Mouse (Mus musculus) myocyte (in vitro differentiated cells): ENCODE measurements around the gene Scg5.

ENCODE experiments used
- CEBPB ChIP-seq: IDR thresholded peaks from 2 replicates; pipeline ENCODE4 v1.6.1; 2011; ENCODE audit warnings: mild to moderate bottlenecking, moderate library complexity; ENCODE audit not compliant: poor library complexity, insufficient read depth, severe bottlenecking
- MAX ChIP-seq: IDR thresholded peaks from one replicate; pipeline ENCODE4 v1.6.1; 2011; ENCODE audit warnings: low read depth, mild to moderate bottlenecking, control low read depth
- MYOG ChIP-seq, 3 experiments: IDR thresholded peaks; one replicate each; pipeline ENCODE4 v1.6.1; 2011; ENCODE audit warnings: control low read depth in 2 of 3, low read depth in 2 of 3, mild to moderate bottlenecking in 2 of 3; ENCODE audit not compliant: insufficient read length in 2 of 3, control insufficient read depth in 1 of 3, insufficient read depth in 1 of 3
- POLR2A ChIP-seq: IDR thresholded peaks from one replicate; pipeline ENCODE4 v1.6.1; 2011; ENCODE audit warnings: low read depth, mild to moderate bottlenecking, control low read depth, moderate library complexity; ENCODE audit not compliant: insufficient read length
- POLR2AphosphoS2 ChIP-seq: IDR thresholded peaks from one replicate; pipeline ENCODE4 v1.6.1; 2011; ENCODE audit warnings: low read depth, control low read depth; ENCODE audit not compliant: insufficient read length
- SRF ChIP-seq: IDR thresholded peaks from one replicate; pipeline ENCODE4 v1.6.1; 2011; ENCODE audit warnings: low read depth; ENCODE audit not compliant: control insufficient read depth, insufficient read length
- TCF12 ChIP-seq: IDR thresholded peaks from one replicate; pipeline ENCODE4 v1.6.1; 2011; ENCODE audit warnings: mild to moderate bottlenecking, control low read depth; ENCODE audit not compliant: poor library complexity, insufficient read depth, severe bottlenecking
- USF1 ChIP-seq: IDR thresholded peaks from one replicate; pipeline ENCODE4 v1.6.1; 2011; ENCODE audit warnings: low read depth, mild to moderate bottlenecking, control low read depth, moderate library complexity

DNA sequence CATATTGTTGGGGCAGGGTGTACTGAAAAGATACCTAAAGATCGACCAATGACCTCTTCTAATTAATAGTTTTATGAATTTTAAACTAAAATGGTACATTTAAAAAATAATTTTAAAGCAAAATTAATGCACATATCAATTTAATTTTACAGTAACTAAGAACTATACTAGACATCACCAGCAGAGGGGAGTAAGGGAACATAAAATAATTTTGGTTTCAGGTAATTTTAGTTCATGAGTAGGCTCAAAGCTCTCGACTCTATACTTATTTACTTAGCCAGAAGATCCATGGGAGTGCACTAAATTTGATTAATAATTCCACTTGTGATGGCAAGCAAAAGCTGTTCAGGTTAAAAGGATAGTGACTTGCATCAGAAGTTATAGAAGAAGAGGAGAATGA, 37.2 kb upstream of the Scg5 start:
- TF ChIP-seq MYOG (IDR thresholded peaks at IDR 0.05; ENCODE audit: control insufficient read depth in 1 of 3, insufficient read depth in 1 of 3, insufficient read length in 2 of 3, low read depth in 2 of 3) (no peak), POLR2A (no peak), USF1 (no peak), MAX (no peak), CEBPB (no peak), SRF (no peak), POLR2AphosphoS2 (no peak), TCF12 (no peak)
